Comparison of ENCODE assay signal across 25 mouse cellular contexts in genomic region chr16:49409235-49409634, GRCm38 (mm10).
DNase-seq lines count a peak whose midpoint lies in the region; ATAC-seq lines count a peak whose summit lies in the region.
"Had no signal": no experiment of that assay in that cellular context is flagged by ENCODE, and none has a peak within 500 bp of the region (broad histone marks: within the 10 kb centered on the region; RNA-seq: fewer than 3 reads in every experiment).

No protein-coding gene starts in this region.

- peak; percentile 23; the same call in 1 of the 2 replicates for ATAC-seq in hindbrain, embryonic 13.5 days (ENCODE audit: low FRiP score)
- 0 out of 2 replicates have a peak, but pooled peaks have one; percentile 32 for ATAC-seq in neural tube, embryonic 13.5 days (ENCODE audit: low read depth)
- peak; percentile 54 for ATAC-seq in neural tube, embryonic 14.5 days (ENCODE audit: low read depth)
- ATAC-seq: activated CD4-positive, CD25-positive, alpha-beta regulatory T cell, adult 4 months; CD4-positive, CD25-positive, alpha-beta regulatory T cell, adult 4 months; Patski had no signal

- peak overlapping the region; percentile 18; the same call in 1 of the 2 replicates for H3K27ac ChIP-seq in hindbrain, embryonic 13.5 days
- H3K27ac ChIP-seq in hindbrain, embryonic 10.5 days: no peak overlapping the region
- H3K27ac ChIP-seq in neural tube, embryonic 13.5 days (replicated peaks): no peak overlapping the region
- H3K27ac ChIP-seq in neural tube, embryonic 14.5 days (ENCODE audit: low read depth, low read length): no peak overlapping the region
- H3K27ac ChIP-seq: embryonic facial prominence, embryonic 13.5 days; embryonic facial prominence, embryonic 15.5 days; forebrain, embryonic 10.5 days had no signal

- H3K4me3 ChIP-seq in hindbrain, embryonic 13.5 days: no peak overlapping the region
- no peak overlapping the region for H3K4me3 ChIP-seq in hindbrain, embryonic 10.5 days
- H3K4me3 ChIP-seq in neural tube, embryonic 13.5 days: no peak overlapping the region
- H3K4me3 ChIP-seq in neural tube, embryonic 14.5 days (ENCODE audit: low read depth, low read length): no peak overlapping the region
- H3K4me3 ChIP-seq: embryonic facial prominence, embryonic 13.5 days; embryonic facial prominence, embryonic 15.5 days; erythroblast, embryonic 14.5 days; forebrain, embryonic 10.5 days; forebrain, embryonic 12.5 days had no signal

- H3K4me1 ChIP-seq in hindbrain, embryonic 13.5 days (replicated peaks): peaks cover 12% of the 10 kb centered on the region
- peaks cover 7% of the 10 kb centered on the region; the same call in 1 of the 2 replicates for H3K4me1 ChIP-seq in hindbrain, embryonic 10.5 days (replicated peaks)
- H3K4me1 ChIP-seq in neural tube, embryonic 13.5 days (replicated peaks): peaks cover 15% of the 10 kb centered on the region
- H3K4me1 ChIP-seq in neural tube, embryonic 14.5 days (ENCODE audit: control insufficient read depth, insufficient read depth, low read length): 0 out of 2 replicates have a peak, but pooled peaks cover 5% of the 10 kb centered on the region
- H3K4me1 ChIP-seq: embryonic facial prominence, embryonic 15.5 days had no signal

- H3K9me3 ChIP-seq in hindbrain, embryonic 13.5 days: no peaks in the 10 kb centered on the region
- H3K9me3 ChIP-seq in hindbrain, embryonic 10.5 days: no peaks in the 10 kb centered on the region
- no peaks in the 10 kb centered on the region for H3K9me3 ChIP-seq in neural tube, embryonic 13.5 days
- no peaks in the 10 kb centered on the region for H3K9me3 ChIP-seq in neural tube, embryonic 14.5 days (ENCODE audit: control insufficient read depth, low read length)
- H3K9me3 ChIP-seq: embryonic facial prominence, embryonic 13.5 days; embryonic facial prominence, embryonic 15.5 days; forebrain, embryonic 10.5 days; forebrain, embryonic 12.5 days; G1E had no signal

- H3K9ac ChIP-seq in hindbrain, embryonic 13.5 days: no peak overlapping the region
- no peak overlapping the region for H3K9ac ChIP-seq in neural tube, embryonic 13.5 days
- no peak overlapping the region for H3K9ac ChIP-seq in neural tube, embryonic 14.5 days (replicated peaks; ENCODE audit: low read depth, low read length)
- H3K9ac ChIP-seq: embryonic facial prominence, embryonic 13.5 days; embryonic facial prominence, embryonic 15.5 days; forebrain, embryonic 12.5 days had no signal

- no peak overlapping the region for H3K4me2 ChIP-seq in hindbrain, embryonic 13.5 days
- no peak overlapping the region for H3K4me2 ChIP-seq in neural tube, embryonic 13.5 days
- no peak overlapping the region for H3K4me2 ChIP-seq in neural tube, embryonic 14.5 days (ENCODE audit: low read depth, low read length)
- H3K4me2 ChIP-seq: embryonic facial prominence, embryonic 15.5 days had no signal

- H3K36me3 ChIP-seq in hindbrain, embryonic 13.5 days: no peaks in the 10 kb centered on the region
- no peaks in the 10 kb centered on the region for H3K36me3 ChIP-seq in hindbrain, embryonic 10.5 days
- H3K36me3 ChIP-seq in neural tube, embryonic 13.5 days: no peaks in the 10 kb centered on the region
- H3K36me3 ChIP-seq in neural tube, embryonic 14.5 days (ENCODE audit: control insufficient read depth, insufficient read depth, low read length): no peaks in the 10 kb centered on the region
- H3K36me3 ChIP-seq: embryonic facial prominence, embryonic 13.5 days; embryonic facial prominence, embryonic 15.5 days; forebrain, embryonic 10.5 days; forebrain, embryonic 12.5 days; G1E had no signal

- DNase-seq in hindbrain, embryonic 10.5 days (ENCODE audit: low spot score): no peak
- no peak for DNase-seq in neural tube, embryonic 10.5 days (ENCODE audit: extremely low spot score, low spot score)
- DNase-seq in cerebellum, postnatal 14 days: no peak
- DNase-seq: adrenal gland, adult 8-10 months; adrenal gland, postnatal 14 days; adrenal gland, postnatal 36 days; B cell, adult 2 months; cerebellum, adult 11-12 months; cerebellum, adult 2 months; cerebellum, adult 9-10 months; cerebellum, postnatal 36 days; embryo, embryonic 11 days had no signal

- WGBS in hindbrain, embryonic 13.5 days: 90% methylated on average over 4 of the region's 4 CpGs
- WGBS in hindbrain, embryonic 10.5 days: 90% methylated on average over 4 of the region's 4 CpGs
- WGBS in neural tube, embryonic 13.5 days: 69% methylated on average over 4 of the region's 4 CpGs
- 65% methylated on average over 4 of the region's 4 CpGs for WGBS in neural tube, embryonic 14.5 days

- no peaks in the 10 kb centered on the region for H3K27me3 ChIP-seq in hindbrain, embryonic 13.5 days
- H3K27me3 ChIP-seq in hindbrain, embryonic 10.5 days (ENCODE audit: insufficient read depth, poor library complexity, severe bottlenecking): no peaks in the 10 kb centered on the region
- no peaks in the 10 kb centered on the region for H3K27me3 ChIP-seq in neural tube, embryonic 13.5 days
- H3K27me3 ChIP-seq in neural tube, embryonic 14.5 days (ENCODE audit: control insufficient read depth, insufficient read depth, low read length): no peaks in the 10 kb centered on the region
- H3K27me3 ChIP-seq: CH12.LX; embryonic facial prominence, embryonic 13.5 days; embryonic facial prominence, embryonic 15.5 days; forebrain, embryonic 12.5 days had no signal
